Mouse (Mus musculus) left cerebral cortex, adult 2 months (tissue): ENCODE measurements around the gene Rnf220. TPM values are rescaled to one million over a fixed set of nuclear protein-coding genes. Genes with fewer than 3 reads are reported as not detected.
A peak's percentile ranks its signal among the peaks of the same experiment; 100 is the strongest.

Source experiments
- DNase-seq, 2 experiments: peaks; one replicate each; pipeline ENCODE4 v3.0.0; 2021 to 2022; ENCODE audit warnings: low spot score in 2 of 2, mixed read lengths in 1 of 2; ENCODE audit errors: extremely low spot score in 1 of 2
- H3K27ac ChIP-seq: fragments of 200-600 bp; 2 replicates; pipeline ENCODE4 v1.8.1; 2022
- H3K4me3 ChIP-seq: fragments of 200-600 bp; 2 replicates; pipeline ENCODE4 v1.8.1; 2022
- CTCF ChIP-seq: fragments of 200-600 bp; IDR thresholded peaks from 2 replicates; pipeline ENCODE4 v1.8.1; 2022; ENCODE audit warnings: antibody characterized with exemption, mild to moderate bottlenecking, moderate library complexity
- intact Hi-C: fragments of 180-260 bp; cut with DNase I; formaldehyde crosslinking; loops from one replicate; pipeline ENCODE4 v1.15.1; 2025
- long read RNA-seq, 2 experiments: library from polyadenylated mRNA; stranded (forward); transcript quantifications; one replicate each; pipeline ENCODE4 v2.0.0; 2021; ENCODE audit warnings: borderline mapping rate in 2 of 2
- total RNA-seq, 2 experiments: library from RNA; stranded (reverse); gene quantifications; 2 replicates each; pipeline ENCODE4 v1.2.3; 2021

Gene Rnf220
- 100 to 1,000 TPM; 192 to 199 TPM for total RNA-seq
- long read RNA-seq, experiment 1, transcript Rnf220-212 (11 exons, 1,949 nt): major isoform, 8 of 224 reads
- long read RNA-seq, experiment 1, partial matches to known transcripts: 14 of 224 reads
- long read RNA-seq, experiment 1, other reads (novel, unspliced or antisense): 196 of 224 reads
- long read RNA-seq, experiment 2, transcript Rnf220-212 (11 exons, 1,949 nt): major isoform, 6 of 173 reads
- long read RNA-seq, experiment 2, partial matches to known transcripts: 12 of 173 reads
- long read RNA-seq, experiment 2, other reads (novel, unspliced or antisense): 150 of 173 reads

- Histone ChIP-seq H3K27ac (no peak within 1 kb of the TSS), H3K4me3 (peak within 1 kb of the TSS; percentile 26)
- intact Hi-C loops: loop anchor here (10.0 kb wide), 1 partner anchor 178 kb away; no protein-coding TSS in a partner anchor
- TF ChIP-seq CTCF: no peak; the same call in none of the 2 replicates
- DNase-seq: peak; percentile 29 to 45
Measured at GRCm38 (mm10) chr4:117496482-117497165, at the start of gene Rnf220. TSS of gene Rnf220 (minus strand) at chr4:117497052.

- no peak for DNase-seq
- Histone ChIP-seq H3K4me3 (no peak overlapping the region), H3K27ac (no peak overlapping the region)
- intact Hi-C loops: no loop called here
- no peak for TF ChIP-seq CTCF
Measured at GRCm38 (mm10) chr4:117546616-117547015, 49.8 kb upstream of the Rnf220 start.

- no peak for TF ChIP-seq CTCF
- intact Hi-C loops: no loop called here
- H3K4me3 ChIP-seq: no peak overlapping the region
- no peak overlapping the region for H3K27ac ChIP-seq
- DNase-seq: no peak
Measured at GRCm38 (mm10) chr4:117545448-117545847, 48.6 kb upstream of the Rnf220 start.

GRCm38 (mm10) chr4:117540571-117540970 is 43.7 kb upstream of the Rnf220 start:
- Histone ChIP-seq H3K4me3 (no peak overlapping the region), H3K27ac (no peak overlapping the region)
- intact Hi-C loops: no loop called here
- TF ChIP-seq CTCF: no peak
- no peak for DNase-seq

DNA sequence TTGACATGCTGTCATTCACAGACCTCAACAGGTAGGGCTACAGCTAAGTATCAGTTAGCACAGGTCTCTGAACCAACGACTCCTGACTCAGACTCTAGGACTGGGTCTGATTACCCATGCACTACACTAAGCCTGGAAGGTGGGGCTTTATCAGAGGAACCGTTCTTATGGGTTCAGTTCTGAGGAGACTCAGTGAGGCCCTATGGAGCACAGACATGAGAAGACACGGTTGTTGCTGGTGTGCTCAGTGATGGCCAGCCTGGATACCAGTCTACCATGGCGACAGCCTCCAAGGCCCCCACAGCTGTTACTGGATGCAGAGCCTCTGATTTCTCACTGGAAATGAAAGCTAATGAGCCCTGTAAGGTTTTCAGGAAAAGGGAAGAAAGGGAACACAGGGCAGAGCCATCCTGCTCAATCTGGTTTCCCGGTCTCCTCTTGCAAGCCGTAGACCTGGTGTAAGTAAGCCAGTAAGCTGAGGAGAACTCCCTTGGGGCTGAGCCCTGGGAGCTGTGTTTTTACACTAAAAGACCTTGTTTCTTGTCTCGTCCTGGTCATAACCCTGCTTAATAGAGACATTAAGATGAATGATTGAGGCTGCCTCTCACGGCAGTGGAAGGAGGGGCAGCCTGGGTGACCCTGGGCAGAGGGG is 42.6 kb upstream of the Rnf220 start:
- Histone ChIP-seq H3K4me3 (no peak overlapping the region), H3K27ac (no peak overlapping the region)
- intact Hi-C loops: no loop called here
- TF ChIP-seq CTCF: no peak
- DNase-seq: no peak

DNA sequence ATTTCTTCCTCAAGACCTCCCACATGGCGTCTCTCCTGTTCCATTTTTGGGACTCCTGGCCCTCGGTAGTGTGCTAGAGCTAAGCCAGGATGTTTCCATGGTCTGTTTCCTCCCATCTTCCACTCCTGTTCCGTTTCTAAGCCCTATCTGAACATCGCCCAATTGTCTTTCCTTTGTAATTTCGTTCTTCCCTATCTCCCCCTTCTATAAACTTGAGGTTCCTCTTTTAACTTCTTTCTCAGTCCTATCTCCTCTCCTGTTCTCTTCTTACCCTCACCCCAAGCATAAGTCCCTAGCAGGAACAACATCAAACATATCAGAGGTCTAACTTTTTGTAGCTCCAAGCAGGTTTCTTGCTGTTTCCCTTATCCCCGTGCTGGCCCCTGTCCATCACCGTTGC is 40.1 kb upstream of the Rnf220 start:
- intact Hi-C loops: no loop called here
- TF ChIP-seq CTCF: no peak
- Histone ChIP-seq H3K4me3 (no peak overlapping the region), H3K27ac (no peak overlapping the region)
- DNase-seq: no peak

DNA sequence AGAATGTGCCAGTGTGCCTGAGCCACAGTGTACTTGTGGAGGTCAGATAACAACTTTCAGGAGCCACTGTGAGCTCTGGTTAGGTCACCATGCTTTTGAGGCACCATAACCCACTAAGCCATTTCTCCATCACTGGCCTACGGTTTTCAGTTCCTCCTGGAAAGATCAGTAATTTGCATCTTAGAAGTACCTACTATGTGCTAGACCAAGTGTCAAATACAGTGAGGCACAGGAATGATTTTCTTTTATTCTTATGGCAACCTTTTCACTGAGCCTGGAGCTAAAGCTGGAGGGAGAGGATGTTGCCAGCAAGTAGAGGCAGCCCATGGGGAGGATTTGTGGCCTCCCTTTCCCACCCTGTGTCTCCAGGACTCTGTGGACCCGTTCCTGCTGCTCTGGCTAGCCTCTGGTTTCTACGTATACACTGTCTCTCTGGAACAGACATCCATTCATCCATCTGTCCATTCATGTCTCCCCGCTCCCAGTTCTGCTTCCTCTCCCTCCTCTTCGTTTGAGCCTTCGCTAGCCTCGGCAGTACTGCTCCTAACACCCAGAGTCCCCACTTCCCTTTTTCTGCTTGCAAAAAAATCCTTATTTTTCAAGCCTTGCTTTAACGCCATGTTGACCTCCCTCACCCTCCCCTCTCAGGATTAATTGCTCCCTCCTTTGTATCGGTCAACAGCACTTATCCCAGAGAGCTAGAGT is 38.8 kb upstream of the Rnf220 start:
- Histone ChIP-seq H3K4me3 (no peak overlapping the region), H3K27ac (no peak overlapping the region)
- no peak for DNase-seq
- no peak for TF ChIP-seq CTCF
- intact Hi-C loops: no loop called here

GRCm38 (mm10) chr4:117529843-117530242 is 33.0 kb upstream of the Rnf220 start:
- Histone ChIP-seq H3K4me3 (no peak overlapping the region), H3K27ac (no peak overlapping the region)
- TF ChIP-seq CTCF: no peak
- intact Hi-C loops: loop anchor here (2.0 kb wide), 1 partner anchor 259 kb away; no protein-coding TSS in a partner anchor
- DNase-seq: no peak

DNA sequence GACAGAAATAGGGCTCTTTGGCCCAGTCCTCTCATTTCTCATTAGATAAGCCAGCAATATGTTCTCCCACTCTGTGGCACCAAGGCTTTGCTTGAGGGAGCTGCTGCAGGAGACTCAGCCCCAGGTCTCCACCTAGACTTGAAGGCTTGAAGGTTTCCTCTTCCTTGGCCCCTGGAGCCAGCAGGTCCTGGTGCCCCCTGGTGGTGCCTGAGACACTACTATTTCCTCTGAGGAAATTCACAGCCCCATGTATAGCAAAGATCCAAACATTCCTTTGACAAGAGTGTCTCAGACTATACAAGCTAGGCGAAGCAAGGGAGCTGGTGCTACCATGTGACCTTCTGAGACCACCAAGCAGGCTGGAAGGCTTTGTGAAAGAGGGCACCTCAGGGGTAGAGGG is 31.1 kb upstream of the Rnf220 start:
- peak; percentile 26 to 34 for DNase-seq
- intact Hi-C loops: loop anchor here (1.0 to 2.0 kb wide), 2 partner anchors 205 to 257 kb away; no protein-coding TSS in a partner anchor
- no peak overlapping the region for H3K4me3 ChIP-seq
- TF ChIP-seq CTCF: peak; percentile 71
- no peak overlapping the region for H3K27ac ChIP-seq

GRCm38 (mm10) chr4:117527116-117527899 is 30.5 kb upstream of the Rnf220 start:
- H3K27ac ChIP-seq: no peak overlapping the region

DNA sequence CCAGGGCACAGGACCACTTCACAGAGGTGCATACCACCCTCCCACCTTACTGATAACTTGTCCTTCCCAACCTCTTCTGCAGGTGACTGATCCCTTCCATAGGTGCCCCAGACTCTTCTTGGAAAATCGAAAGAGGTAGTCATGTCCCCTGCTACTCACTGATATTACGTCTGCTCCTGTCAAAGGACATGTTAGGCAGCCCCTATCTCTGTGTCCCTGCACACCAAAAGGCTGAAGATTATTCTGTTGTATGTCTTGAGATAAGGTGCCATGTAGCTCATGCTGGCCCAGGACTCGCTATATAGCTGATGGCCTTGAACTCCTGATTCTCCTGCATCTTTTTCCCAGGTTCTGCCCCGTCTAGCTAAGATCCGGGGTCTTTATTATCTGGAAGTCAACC is 29.1 kb upstream of the Rnf220 start:
- no peak overlapping the region for H3K4me3 ChIP-seq
- intact Hi-C loops: no loop called here
- no peak for DNase-seq
- no peak overlapping the region for H3K27ac ChIP-seq
- TF ChIP-seq CTCF: no peak

More at GRCm38 (mm10) chr4:117527116-117527899, 30.5 kb upstream of the Rnf220 start:
- H3K4me3 ChIP-seq: no peak overlapping the region
- intact Hi-C loops: no loop called here
- DNase-seq: no peak
- no peak for TF ChIP-seq CTCF
